Mouse (Mus musculus) heart, embryonic 13.5 days (tissue): Measurements from ENCODE around the gene Hoxa5. TPM values are rescaled to one million over a fixed set of nuclear protein-coding genes. Genes with fewer than 3 reads are reported as not detected.

Experiments
- ATAC-seq: fragments of 200-750 bp; cut with Nextera tagmentation; 2 replicates; pipeline ENCODE4 v1.8.0; 2017; ENCODE audit warnings: moderate TSS enrichment; ENCODE audit not compliant: insufficient number of reproducible peaks, low FRiP score, low TSS enrichment; ENCODE audit errors: extremely low read depth
- H3K27ac ChIP-seq: fragments of 300-500 bp; sonication (generic); replicated peaks from 2 replicates; pipeline ENCODE4 v1.5.1; 2015; ENCODE audit warnings: moderate library complexity, mild to moderate bottlenecking, inconsistent platforms
- H3K27me3 ChIP-seq: fragments of 300-500 bp; sonication (generic); replicated peaks from 2 replicates; pipeline ENCODE4 v1.6.1; 2015; ENCODE audit warnings: mild to moderate bottlenecking, inconsistent platforms
- H3K36me3 ChIP-seq: fragments of 300-500 bp; sonication (generic); 2 replicates; pipeline ENCODE4 v1.6.1; 2015; ENCODE audit warnings: mild to moderate bottlenecking, inconsistent platforms
- H3K4me1 ChIP-seq: fragments of 300-500 bp; sonication (generic); 2 replicates; pipeline ENCODE4 v1.6.1; 2015; ENCODE audit warnings: inconsistent platforms
- H3K4me2 ChIP-seq: fragments of 300-500 bp; sonication (generic); 2 replicates; pipeline ENCODE4 v1.6.1; 2015; ENCODE audit warnings: inconsistent platforms, mild to moderate bottlenecking, moderate library complexity
- H3K4me3 ChIP-seq: fragments of 300-500 bp; sonication (generic); 2 replicates; pipeline ENCODE4 v1.5.1; 2015; ENCODE audit warnings: moderate library complexity, mild to moderate bottlenecking, inconsistent platforms
- H3K9ac ChIP-seq: fragments of 300-500 bp; sonication (generic); 2 replicates; pipeline ENCODE4 v1.6.1; 2015; ENCODE audit warnings: inconsistent platforms, mild to moderate bottlenecking, moderate library complexity
- H3K9me3 ChIP-seq: fragments of 300-500 bp; sonication (generic); 2 replicates; pipeline ENCODE4 v1.6.1; 2016; ENCODE audit warnings: inconsistent platforms
- WGBS: fragments of 180-500 bp; shearing (Covaris S2); methylation state at CpG from one replicate; pipeline ENCODE4 v1.1.7; 2015; ENCODE audit warnings: mixed read lengths; 5-methylcytosine and 5-hydroxymethylcytosine counted together
- polyA plus RNA-seq: library from polyadenylated mRNA; unstranded; fragments of >200 nt; fragmentation: Nextera tagmentation; extraction: Ambion mirVana; gene quantifications from 2 replicates; pipeline ENCODE4 v1.2.1, GENCODE M21; 2015

Hoxa5 gene
- 3.6 and 5.9 TPM in 2 replicates for polyA plus RNA-seq

- no peak for ATAC-seq
- WGBS, result under 1% methylated on average over 65 of the region's 65 CpGs
- Histone ChIP-seq H3K27ac (peak within 1 kb of the TSS; percentile 13; the same call in 1 of the 2 replicates), H3K9ac (peak within 1 kb of the TSS; percentile 80), H3K36me3 (no peaks in the 10 kb centered on the region), H3K4me3 (peak within 1 kb of the TSS; percentile 56), H3K27me3 (peaks cover 100% of the 10 kb centered on the region), H3K4me1 (peaks cover 27% of the 10 kb centered on the region), H3K9me3 (no peaks in the 10 kb centered on the region), H3K4me2 (peak within 1 kb of the TSS; percentile 67)
Measured at GRCm38 (mm10) chr6:52204050-52204752, at the start of gene Hoxa5. Hoxa5 (minus strand) TSS chr6:52204587.

DNA sequence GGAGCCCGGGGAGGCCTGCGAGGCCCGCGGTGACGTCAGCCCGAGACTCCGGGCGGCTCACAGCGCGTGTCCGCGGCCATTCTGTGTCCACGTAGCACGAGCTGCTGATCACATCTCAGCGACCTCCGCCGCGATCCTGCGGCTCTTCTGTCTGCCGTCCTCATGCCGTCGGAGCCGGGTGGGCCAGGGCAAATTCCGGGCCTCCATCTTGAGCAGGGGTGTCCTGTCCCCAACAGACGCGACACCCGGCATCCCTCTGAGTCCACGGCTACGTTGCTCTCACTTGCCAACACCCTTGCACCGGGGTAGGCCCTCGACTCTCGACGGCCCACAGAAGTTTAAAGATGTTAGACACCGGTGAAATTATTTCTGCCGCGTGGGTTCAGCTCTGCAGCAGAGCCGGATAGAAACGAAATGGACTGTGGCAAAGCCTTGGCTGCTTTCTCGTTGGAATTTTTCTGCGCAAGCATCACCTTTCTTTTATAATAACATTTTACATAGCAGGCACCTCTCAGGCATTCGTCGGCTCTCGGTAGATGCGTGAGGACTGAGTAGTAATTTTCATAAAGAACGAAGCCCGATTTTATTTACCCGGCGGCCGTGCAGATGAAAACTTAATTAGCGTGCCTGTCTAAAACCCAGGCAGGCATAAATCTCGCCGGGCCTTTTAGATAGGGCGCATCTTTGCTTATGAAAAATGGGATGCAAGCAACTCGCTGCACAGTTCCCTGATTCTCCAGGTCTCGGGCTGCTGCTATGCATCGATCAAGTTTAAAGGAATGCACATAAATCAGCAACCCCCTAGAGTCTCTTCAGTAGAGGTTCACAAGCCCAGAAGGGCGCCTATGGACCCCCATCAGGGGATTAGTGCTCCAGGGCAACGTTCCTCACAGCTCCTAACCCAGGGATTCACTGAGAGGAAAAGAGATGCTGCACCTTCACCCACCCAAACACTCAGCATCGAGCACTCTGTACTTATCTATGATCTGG lies 49.4 kb upstream of the Hoxa5 start:
- WGBS, result 1% methylated on average over 59 of the region's 59 CpGs
- no peaks in the 10 kb centered on the region for H3K9me3 ChIP-seq
- peak overlapping the region; percentile 28 for H3K4me3 ChIP-seq
- H3K4me1 ChIP-seq, result peaks cover 6% of the 10 kb centered on the region
- H3K4me2 ChIP-seq, result 0 out of 2 replicates have a peak overlapping the region, but pooled peaks have one; percentile 13
- no peak overlapping the region for H3K27ac ChIP-seq
- H3K27me3 ChIP-seq, result peaks cover 95% of the 10 kb centered on the region
- no peaks in the 10 kb centered on the region for H3K36me3 ChIP-seq
- no peak overlapping the region for H3K9ac ChIP-seq
- ATAC-seq, result no peak

DNA sequence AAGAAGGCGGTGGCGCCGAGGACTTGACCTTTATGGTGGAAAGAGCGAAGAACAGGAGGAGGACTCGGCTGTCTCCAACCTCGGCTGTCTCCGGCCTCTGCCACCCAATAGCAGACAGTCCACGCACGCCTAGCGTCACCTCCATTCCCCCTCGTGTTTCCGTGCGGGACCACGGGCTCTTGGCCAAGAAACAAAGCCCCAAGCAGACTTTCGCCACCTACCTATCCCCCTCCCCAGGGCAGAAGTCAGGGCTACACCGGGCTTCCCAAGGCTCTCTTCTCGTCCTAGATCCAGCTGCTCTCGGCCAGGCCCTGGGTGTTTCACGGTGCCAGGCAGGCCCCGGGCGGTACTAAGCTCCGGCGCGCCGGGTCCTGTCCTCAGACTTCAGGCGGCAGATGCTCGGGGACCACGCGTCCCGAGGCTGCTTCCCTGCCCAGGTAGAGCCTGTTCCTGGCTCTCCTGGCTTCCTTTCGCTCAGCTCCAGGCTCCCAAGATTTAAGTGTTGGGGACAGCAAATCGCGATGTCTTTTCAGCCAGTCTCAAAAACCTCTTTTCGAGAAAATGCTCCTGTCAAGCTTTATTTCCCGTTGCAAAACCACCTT lies 48.5 kb upstream of the Hoxa5 start:
- WGBS, result 2% methylated on average over 35 of the region's 35 CpGs
- ATAC-seq, result no peak
- Histone ChIP-seq H3K4me1 (peaks cover 6% of the 10 kb centered on the region), H3K27ac (no peak overlapping the region), H3K36me3 (no peaks in the 10 kb centered on the region), H3K9ac (no peak overlapping the region), H3K27me3 (peaks cover 95% of the 10 kb centered on the region), H3K4me2 (no peak overlapping the region), H3K4me3 (no peak overlapping the region; the same call in 1 of the 2 replicates), H3K9me3 (no peaks in the 10 kb centered on the region)

DNA sequence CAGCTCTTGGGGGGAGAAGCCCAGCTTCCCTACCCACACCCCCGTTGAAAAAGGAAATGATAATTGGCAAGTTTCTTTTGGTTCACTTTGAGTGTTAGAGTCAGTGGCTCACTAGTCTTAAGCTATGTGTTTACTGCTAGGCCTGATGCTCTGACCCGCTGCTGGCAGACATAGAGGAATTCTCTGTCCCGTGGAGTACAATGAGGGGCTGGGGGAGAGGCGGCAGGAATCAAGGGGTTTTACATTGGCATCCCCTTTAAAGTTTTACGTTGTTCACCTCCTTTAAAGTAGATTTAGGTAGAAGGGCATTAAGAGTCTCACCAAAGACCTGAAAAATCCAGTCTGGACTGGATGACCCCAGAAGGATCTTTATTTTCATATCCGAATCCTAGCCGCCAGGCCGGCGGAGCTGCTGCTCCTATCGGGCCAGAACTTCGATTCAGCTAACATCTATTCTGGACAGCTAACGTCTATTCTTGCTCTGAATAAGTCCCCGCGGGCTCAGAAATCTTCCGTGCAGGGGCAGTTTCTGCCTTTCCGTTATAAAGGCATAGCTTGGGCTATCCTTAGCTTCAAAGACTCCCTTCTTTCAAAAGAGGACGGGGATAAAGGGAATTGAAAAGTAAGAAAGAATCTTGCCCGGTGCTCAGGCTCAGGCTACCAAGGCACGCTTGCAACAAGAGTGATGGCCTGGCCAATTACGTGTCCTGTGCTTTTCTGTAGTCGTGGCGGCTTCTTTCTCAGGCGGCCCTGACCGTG lies 47.8 kb upstream of the Hoxa5 start:
- no peak overlapping the region for H3K4me2 ChIP-seq
- no peak overlapping the region for H3K27ac ChIP-seq
- ATAC-seq, result no peak
- H3K4me3 ChIP-seq, result no peak overlapping the region
- WGBS, result 3% methylated on average over 24 of the region's 24 CpGs
- no peaks in the 10 kb centered on the region for H3K9me3 ChIP-seq
- no peaks in the 10 kb centered on the region for H3K36me3 ChIP-seq
- peaks cover 97% of the 10 kb centered on the region for H3K27me3 ChIP-seq
- no peak overlapping the region for H3K9ac ChIP-seq
- peaks cover 6% of the 10 kb centered on the region for H3K4me1 ChIP-seq

GRCm38 (mm10) chr6:52251177-52251879 lies 46.9 kb upstream of the Hoxa5 start:
- Histone ChIP-seq H3K9me3 (no peaks in the 10 kb centered on the region), H3K4me3 (no peak overlapping the region), H3K27me3 (peaks cover 98% of the 10 kb centered on the region), H3K36me3 (no peaks in the 10 kb centered on the region), H3K4me2 (no peak overlapping the region), H3K9ac (no peak overlapping the region), H3K27ac (no peak overlapping the region), H3K4me1 (peaks cover 6% of the 10 kb centered on the region)
- no peak for ATAC-seq
- 10% methylated on average over 7 of the region's 7 CpGs for WGBS

DNA sequence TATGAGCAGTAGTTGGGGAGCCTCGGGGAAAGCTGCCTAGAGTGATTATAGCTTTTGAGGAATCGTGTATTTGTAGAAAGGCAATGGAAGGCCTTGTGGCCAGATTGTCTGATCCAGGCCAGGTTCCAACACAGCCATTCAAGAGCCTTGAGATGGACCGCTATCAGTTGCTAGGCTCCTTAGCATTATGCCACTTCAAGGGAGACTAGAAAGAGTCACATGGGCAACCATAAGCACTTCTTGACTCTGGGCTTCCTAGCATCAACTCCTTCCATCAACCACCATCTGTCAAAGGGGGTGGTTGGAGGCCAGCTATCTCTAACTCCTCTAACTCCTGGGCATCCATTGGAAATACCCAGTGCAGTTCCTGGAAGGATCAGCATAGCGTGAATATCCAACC lies 45.4 kb upstream of the Hoxa5 start:
- Histone ChIP-seq H3K9ac (no peak overlapping the region), H3K4me1 (peaks cover 11% of the 10 kb centered on the region), H3K36me3 (no peaks in the 10 kb centered on the region), H3K9me3 (no peaks in the 10 kb centered on the region), H3K27me3 (peaks cover 99% of the 10 kb centered on the region), H3K27ac (no peak overlapping the region), H3K4me2 (no peak overlapping the region), H3K4me3 (no peak overlapping the region)
- WGBS, result 2% methylated on average over 4 of the region's 4 CpGs
- ATAC-seq, result no peak

- WGBS, result under 1% methylated on average over 16 of the region's 16 CpGs
- Histone ChIP-seq H3K27ac (no peak overlapping the region), H3K36me3 (no peaks in the 10 kb centered on the region), H3K4me2 (peak overlapping the region; percentile 2; the same call in 1 of the 2 replicates), H3K4me1 (peaks cover 12% of the 10 kb centered on the region), H3K4me3 (0 out of 2 replicates have a peak overlapping the region, but pooled peaks have one; percentile 1), H3K9me3 (no peaks in the 10 kb centered on the region), H3K27me3 (peaks cover 99% of the 10 kb centered on the region), H3K9ac (no peak overlapping the region)
- ATAC-seq, result no peak
Measured at GRCm38 (mm10) chr6:52249415-52249738, 45.0 kb upstream of the Hoxa5 start.

- no peaks in the 10 kb centered on the region for H3K9me3 ChIP-seq
- 0 out of 2 replicates have a peak overlapping the region, but pooled peaks have one; percentile 1 for H3K4me3 ChIP-seq
- H3K27me3 ChIP-seq, result peaks cover 99% of the 10 kb centered on the region
- no peak overlapping the region for H3K9ac ChIP-seq
- ATAC-seq, result no peak
- no peak overlapping the region for H3K27ac ChIP-seq
- H3K4me2 ChIP-seq, result peak overlapping the region; percentile 2; the same call in 1 of the 2 replicates
- no peaks in the 10 kb centered on the region for H3K36me3 ChIP-seq
- peaks cover 12% of the 10 kb centered on the region for H3K4me1 ChIP-seq
- WGBS, result 1% methylated on average over 27 of the region's 27 CpGs
Measured at GRCm38 (mm10) chr6:52248638-52249414, 44.4 kb upstream of the Hoxa5 start.

DNA sequence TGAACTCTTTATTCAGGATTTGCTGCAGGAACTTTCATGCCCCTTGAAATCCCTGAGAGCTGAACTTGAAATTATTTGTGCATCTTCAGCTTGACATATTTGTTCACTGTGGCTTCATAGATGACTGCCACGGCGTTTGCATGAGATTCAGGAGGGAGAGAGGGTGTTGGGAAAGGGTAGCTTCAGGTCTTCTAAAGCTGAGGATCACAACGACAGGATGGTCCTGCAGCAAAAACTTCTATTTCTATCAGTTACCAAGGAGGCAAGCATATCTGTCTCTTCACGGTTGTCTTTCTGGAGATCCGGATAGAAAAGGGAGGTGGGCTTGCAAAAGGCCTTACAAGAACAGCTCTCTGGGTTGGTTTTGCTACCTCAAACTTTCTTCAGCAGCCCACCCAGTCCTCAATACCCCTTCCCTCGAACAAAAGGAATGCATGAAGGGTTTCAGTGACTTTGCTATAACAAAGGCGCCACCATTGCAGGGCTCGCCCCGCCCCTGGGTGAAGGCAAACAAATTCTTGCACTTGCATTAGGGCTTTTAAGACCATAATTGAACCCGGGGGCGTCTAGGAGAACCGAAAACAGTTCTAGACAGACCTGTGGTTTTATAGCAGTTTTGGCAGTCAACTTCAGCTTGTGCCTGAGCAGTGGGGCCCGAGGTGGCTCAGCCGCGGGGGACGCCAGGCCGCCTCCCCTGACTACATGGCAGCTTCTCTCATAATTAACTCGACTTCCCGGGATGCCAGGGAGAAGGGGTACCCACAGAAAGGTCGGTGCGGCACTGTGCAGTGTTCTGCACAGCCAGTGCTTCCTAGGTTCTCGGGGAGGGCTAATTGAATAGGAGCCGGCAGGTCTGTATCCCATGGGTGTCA lies 43.6 kb upstream of the Hoxa5 start:
- H3K4me1 ChIP-seq, result peaks cover 6% of the 10 kb centered on the region; the same call in 1 of the 2 replicates
- H3K4me3 ChIP-seq, result no peak overlapping the region
- peaks cover 99% of the 10 kb centered on the region for H3K27me3 ChIP-seq
- H3K9ac ChIP-seq, result no peak overlapping the region
- ATAC-seq, result no peak
- no peak overlapping the region for H3K27ac ChIP-seq
- no peaks in the 10 kb centered on the region for H3K36me3 ChIP-seq
- WGBS, result under 1% methylated on average over 23 of the region's 23 CpGs
- H3K9me3 ChIP-seq, result no peaks in the 10 kb centered on the region
- H3K4me2 ChIP-seq, result no peak overlapping the region
